Mouse (Mus musculus) c-Kit-positive CD71-negative TER-119-negative erythroid progenitor cells, embryonic 14.5 days (primary cell): ENCODE results near the gene Cdk14.
A peak's percentile ranks its signal among the peaks of the same experiment; 100 is the strongest.

Experiments used
- DNase-seq: peaks from one replicate; pipeline ENCODE4 v3.0.0-alpha.2; 2013; ENCODE audit warnings: low read depth

The Cdk14 gene

DNA sequence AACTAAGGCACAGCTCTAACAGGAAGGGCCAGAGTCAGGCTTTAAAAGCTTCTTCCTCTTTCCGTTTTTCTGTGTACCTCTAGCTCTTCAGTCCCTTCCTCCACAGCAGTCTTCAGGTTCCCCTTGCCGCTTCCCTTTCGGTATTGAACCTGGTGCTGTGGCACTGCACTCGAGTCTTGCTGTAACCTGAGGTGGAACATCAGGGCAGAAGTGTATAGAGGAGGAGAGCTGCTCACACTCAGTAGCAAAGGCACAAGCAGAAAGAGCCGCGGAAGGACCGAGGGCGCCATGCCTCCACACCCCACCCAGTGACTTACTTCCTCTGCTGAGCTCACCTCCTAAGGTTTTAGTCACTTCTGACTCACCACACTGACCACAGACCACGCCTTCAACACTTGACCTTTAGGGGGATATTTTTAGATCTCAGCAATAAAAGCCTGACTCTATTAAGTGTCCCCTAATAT, at the start of gene Cdk14:
TSS of gene Cdk14 (minus strand) at position 321 of the 464 bp plus-strand sequence.
- DNase-seq: peak; percentile 67

DNA sequence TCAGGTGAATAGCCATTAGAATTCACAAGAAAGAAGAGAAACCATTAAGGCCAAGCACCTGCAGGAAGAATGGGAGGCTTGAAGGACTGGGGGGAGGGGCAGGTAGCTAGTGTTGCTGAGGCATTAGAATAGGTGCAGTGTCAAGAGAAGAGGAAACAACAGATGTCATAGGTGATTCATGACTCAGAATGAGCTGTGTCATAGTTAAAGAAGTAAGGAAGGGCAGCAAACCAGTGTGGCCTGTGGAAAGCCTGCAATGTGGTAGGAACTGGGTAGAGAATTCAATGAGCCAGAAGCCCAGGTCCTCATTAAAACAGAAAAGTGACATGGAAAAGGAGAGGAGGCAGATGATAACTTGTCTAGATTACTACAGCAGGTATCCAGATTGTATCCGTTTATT, 45.1 kb upstream of the Cdk14 start:
- DNase-seq: no peak

DNA sequence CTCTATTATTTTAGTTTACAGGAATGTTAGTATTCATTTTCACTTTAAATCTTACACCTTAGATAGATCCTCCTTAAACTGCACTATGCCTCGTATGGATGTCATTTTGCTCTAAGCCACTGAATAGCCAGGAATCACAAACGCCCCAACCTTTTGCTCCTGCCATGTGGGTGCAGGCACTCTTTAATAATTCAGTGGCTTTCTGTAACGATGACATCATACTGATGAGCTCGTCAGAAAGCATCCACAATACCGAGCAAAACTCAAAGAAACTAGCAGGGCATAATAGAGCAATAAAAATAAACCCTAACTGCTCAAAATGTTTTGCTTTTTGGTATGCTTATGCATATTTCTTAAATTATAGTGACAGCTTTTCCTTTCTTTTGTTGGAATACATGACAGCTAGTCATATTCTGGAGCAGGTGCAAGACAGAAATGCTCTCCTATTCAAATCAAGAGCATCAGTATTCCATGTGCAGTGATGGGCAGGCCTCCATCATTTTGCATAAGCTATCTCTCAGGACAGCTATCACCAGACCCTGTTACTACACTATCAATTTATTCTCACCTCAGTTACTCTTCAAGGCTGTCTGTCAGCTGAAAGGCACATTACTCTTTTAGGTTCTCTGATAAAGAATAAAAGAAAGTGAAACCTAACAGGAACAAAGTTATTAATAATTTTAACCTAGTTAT, 11.8 kb upstream of the Cdk14 start:
- DNase-seq: no peak

DNA sequence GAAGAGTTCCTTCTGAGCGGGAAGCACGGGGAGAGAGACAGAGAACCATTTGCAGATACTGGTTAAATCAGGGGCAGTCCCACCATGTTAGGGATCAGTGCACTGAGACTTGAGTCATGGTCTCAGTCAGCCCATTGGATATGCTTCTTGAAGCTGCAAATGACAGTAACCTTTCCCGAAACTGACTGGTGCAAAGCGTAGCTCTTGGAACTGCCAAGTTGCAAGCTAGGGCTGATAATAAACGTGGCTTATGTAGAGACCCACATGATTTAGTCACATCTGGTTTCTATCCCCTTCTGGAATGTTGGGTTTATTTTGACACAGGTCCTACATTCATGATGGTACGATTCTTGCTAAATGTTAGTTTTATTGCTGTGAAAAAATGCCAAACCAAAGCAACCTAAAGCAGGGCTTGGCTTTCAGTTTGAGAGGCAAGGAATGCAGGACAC, 3.6 kb upstream of the Cdk14 start:
- no peak for DNase-seq

DNA sequence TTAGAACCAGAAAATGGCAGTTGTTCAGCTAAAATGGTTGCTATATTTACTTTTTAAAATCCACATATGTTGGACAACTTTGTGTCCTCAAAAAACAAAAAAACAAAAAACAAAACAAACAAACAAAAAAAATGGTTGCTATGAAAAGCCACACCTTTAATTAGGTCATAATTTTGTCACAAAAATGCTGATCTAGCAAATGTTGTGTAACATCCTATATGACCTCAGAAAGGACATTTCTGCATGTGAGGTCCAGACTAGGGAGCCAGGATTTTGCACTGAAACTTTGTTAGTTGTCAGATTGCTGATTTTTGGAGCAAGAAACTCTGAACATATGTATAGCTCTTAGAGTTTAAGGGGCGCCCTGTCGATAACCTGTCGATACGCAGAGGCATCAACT, 3.0 kb upstream of the Cdk14 start:
- no peak for DNase-seq

DNA sequence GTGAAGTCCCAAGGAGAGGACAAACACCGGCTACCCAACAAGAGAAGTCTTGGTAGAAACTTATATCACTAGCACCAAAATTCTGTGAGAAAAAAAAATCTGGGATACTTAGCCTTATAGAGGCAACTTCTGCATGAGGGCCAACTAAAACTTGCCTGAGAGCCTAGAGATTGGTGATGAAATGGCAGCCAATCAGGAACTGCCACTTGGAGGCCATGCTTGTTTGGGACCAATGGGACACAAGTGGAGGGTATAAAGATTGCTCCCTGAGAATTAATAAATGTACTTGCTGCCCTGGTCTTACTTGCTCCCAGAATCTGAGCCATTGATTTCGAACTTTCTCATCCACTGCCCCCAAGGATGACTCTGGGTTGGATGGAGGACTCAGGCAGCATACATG, 1.3 kb upstream of the Cdk14 start:
- DNase-seq: no peak

DNA sequence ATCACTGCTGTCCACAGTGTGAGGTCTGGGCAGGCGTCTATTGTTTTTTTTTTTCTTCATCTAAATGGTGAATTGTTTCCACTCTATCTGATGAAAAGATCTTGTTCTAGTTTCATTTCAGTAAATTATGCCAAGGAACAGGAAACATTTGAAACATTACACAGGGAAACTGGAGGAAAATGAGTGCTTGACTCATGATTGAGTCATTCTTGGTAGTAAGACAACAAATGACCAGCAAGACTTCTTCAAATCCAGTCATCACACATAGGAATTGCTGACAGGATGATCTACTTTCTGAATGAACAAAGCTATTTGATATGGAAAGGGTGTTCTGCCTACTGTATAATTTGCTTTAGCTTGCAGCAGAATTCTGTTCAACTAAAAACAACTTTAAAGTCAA, 859 bp downstream of the Cdk14 start:
- DNase-seq: peak; percentile 18

DNA sequence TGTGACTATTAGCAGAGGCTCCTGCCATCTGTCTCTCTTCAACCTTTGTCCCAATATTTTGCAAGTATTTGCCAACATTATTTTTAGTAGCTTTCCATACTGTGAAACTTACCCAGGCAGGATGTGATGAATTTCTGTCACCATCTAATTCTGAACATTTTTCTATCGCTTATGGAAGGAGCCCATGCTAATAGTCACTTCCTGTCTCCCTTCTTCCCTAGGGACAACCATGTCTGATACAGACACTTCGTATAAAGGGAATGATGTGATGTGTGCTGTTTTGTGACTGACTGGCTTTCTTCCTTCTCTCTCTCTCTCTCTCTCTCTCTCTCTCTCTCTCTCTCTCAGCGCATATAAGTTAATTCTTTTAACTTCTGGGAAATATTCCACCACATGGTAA, 5.3 kb downstream of the Cdk14 start:
- DNase-seq: no peak

DNA sequence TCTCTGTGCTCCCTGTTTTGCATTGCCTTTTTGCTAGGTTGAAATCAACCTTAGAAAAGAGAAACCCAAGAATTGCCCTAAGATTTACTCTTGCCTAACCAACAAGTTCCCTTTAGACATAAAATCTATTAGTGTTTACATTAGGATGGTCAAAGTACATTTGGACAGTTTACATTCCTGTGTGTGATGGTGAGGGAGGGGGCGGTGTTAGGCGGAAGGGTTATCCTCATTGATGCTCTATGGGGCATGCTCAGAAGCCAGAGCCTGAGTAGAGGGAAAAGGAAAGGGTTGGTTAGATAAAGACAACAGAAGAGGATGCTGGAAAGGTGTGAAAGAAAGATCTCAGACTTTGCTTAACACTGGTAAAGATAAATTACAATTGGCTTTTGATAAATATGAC, 8.2 kb downstream of the Cdk14 start:
- no peak for DNase-seq

DNA sequence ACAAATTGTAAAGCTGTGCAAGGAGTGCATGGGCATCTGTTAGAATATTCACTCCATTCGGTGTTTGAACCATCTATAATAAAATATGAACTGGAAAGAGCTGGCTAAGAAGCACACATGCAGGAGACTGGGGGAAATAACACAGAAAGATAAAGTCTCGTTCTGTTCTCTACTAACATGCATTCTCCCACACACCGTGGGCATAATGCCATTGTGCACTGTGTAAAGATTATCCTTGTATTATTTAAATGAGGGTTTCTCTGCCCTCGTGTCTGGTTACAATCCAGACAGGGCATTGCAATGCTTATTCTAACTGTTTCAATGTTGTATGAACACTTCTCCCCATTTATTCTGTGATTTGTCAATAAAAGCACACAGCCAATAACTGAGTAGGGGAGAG, 18.1 kb downstream of the Cdk14 start:
- DNase-seq: no peak

DNA sequence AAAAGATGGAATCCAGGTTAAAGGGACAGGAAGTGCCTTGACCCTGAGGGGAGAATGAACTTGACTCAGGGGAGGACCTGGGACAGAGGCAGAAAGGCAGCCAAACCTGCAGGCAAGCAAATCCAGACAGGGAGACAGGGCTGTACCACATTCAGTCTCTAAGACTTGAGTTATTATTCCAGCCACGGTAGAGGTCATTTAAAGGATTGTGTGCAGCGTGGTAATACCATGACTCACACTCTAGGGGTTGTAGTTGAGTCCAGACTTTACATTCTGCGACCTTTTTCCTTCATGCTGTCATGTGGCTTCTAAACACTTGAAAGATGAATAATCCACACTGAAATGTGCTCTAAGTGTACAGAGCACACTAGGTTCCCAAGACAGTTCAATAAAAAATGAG, 27.3 kb downstream of the Cdk14 start:
- DNase-seq: no peak

DNA sequence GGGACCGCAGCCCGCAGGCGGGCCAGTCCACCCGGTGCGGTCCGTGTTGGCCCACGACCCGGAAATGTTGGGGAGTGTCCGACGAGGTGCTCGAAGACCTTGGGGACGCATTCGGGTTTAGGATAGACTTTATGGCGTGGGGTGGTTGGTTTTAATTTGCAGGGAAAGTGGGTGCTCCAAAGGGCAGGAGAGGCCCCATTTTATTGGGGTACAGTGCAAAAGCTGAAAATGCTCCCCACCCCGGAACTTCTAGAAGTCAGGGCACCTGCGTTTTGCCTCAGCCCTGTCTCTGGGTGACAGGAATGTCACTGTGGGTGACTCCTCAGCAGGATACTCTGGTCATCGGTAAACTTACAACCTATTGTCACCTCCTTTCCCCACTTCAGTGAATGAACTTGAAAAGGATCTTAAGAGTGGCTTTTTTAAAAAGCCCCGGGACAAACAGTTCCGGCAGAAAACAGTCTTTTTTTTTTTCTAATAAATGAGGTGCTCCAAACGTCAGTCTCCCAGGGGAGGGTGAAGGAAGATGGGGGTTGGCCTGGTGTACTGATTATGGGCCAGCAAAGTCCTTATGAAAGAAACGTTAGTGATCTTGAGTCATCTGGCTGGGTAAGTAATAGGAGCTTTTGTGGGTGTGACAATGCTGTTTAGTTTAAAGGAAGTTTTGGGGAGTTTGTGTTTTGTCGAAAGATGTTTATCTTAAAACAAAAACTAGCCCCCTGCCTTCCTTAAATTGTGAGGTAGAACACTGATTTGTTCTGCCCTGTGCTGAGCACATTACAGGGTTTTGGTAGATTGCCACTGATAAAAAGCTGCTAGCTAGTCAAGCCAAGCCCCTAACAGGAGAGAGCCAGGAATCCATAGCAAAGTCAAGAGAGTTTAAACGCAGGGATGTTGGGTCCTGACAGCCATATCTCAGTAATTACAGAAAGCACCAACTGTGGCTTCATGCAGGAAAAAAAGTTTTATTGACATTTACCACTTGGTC, 39.1 kb downstream of the Cdk14 start:
- no peak for DNase-seq

DNA sequence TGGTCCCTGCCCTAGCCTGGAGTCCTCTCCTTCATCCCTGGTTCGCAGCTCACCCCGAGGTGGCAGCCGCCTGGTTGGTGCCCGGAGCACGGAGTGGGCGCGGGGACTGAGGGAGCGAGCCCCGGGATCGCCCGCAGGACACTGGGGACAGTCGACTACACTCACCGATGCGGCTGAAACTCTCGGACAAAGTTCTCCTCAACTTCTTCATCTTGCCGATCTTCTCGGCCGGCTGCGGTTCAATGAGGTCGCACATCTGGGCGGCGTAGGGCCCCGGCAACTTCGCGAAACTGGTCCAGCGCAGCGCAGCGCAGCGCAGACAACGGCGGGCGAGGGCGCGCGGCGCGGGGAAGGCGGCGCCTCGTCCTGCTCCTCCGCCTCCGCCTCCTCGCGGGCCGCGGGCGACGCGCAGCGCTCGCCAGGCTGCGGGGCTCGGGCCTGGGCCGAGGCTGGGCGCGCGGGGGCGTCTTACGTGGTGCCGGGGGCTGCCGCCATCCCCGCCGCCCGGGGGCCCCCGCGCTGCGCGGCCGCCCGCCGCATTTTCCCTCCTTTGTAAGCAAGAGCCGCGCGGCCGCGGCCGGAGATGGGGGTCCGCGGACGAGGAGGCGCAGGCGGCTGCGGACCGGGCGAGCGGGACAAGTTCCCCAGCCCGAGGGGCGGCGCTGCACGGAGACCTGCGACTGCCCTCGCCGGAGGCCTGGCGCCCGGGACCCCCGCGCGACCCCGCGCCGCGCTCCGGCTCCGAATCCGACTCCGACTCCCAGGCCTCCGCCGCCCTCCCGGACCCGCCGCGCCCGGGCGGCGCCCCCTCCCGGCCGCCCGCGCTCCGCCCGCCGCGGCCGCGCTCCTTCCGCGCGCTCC, 40.0 kb downstream of the Cdk14 start:
- DNase-seq: no peak

DNA sequence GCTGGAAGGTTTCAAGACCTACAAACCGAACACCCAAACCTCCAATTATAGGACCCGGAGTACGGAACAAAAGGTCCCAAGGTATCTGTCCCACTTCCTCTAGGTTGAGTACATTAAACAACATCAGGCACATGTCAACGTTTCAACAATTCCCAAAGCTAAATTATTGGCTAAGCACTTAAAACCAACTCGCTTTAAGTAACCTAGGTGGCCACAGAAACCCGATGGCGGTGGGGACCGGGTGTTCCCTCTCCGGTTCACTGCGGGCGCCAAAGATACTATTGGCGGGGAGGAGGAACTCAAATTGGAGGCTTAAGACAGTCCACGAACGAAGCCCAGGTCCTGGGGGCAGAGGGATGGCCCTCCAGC, 40.6 kb downstream of the Cdk14 start:
- no peak for DNase-seq

DNA sequence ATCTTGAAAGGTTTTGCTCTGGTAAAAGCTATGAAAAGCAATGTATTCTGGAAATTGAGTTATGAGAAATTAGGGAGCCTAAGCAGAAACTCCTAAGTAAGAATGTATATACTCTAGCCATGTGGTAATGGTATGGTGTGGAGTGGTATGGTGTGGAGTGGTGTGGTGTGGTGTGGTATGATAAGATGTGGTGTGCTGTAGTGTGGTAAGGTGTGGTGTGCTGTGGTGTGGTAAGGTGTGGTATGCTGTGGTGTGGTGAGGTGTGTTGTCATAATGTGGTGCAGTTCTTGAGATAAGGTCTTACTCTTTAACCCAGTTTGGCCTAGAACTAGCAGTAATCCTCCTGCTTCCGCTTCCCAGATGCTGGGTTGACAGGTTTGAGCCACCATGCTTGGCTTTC, 45.7 kb downstream of the Cdk14 start:
- DNase-seq: no peak

DNA sequence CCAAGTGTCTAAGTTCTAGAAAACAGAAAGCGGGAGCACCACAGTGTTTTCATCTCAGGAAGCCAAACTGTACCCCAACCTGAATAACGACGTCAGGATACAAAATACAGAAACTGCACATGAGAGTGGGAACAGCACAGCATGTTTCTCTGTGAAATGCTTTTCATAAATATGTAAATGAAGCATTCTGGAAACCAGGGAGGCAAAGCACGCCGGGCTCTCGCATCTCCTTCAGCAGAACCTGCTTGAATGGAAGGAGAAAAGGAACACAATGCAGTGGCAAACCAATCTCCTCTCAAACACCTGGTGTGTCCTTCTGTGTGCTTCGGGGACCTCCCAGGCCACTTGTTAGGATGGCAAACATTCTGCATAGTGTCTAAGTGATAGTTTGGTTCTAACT, 46.6 kb downstream of the Cdk14 start:
- DNase-seq: no peak

DNA sequence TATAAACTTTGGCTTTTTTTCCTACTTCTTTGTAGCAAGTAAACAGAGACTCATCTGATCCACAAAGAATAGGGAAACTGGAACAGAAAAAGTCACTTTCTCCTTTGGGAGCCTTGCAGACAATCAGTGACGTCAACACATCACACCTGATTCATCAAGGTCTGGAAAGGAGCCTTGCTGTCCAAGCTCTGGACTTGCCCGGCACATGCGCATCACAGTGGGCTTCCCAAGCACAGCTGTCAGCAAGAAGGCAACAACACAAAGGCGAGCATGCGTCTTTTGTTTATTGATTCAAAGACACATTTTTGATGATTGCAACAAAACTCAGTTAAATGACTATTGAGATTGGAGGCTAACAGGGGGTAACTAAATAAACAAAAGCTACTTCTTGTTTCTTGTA, 47.2 kb downstream of the Cdk14 start:
- DNase-seq: no peak

DNA sequence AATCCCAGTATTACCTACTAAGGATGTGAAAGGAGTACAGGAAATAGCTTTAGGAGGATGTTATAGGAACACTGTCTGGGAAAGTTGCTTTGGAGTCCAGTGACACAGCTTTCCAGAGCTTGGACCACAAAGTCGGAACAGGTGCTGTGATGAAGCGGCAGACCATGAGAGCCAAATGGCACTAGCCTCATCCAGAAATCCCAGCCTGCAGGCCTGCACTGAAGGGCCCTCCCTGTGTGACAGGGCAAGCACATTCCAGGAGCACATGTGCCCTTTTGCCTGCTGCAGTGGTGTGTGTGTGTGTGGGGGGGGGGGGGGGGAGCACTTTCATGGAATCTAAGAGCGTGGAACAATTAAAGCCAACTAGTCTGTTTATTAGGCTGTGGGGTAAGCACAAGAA, 47.8 kb downstream of the Cdk14 start:
- no peak for DNase-seq

DNA sequence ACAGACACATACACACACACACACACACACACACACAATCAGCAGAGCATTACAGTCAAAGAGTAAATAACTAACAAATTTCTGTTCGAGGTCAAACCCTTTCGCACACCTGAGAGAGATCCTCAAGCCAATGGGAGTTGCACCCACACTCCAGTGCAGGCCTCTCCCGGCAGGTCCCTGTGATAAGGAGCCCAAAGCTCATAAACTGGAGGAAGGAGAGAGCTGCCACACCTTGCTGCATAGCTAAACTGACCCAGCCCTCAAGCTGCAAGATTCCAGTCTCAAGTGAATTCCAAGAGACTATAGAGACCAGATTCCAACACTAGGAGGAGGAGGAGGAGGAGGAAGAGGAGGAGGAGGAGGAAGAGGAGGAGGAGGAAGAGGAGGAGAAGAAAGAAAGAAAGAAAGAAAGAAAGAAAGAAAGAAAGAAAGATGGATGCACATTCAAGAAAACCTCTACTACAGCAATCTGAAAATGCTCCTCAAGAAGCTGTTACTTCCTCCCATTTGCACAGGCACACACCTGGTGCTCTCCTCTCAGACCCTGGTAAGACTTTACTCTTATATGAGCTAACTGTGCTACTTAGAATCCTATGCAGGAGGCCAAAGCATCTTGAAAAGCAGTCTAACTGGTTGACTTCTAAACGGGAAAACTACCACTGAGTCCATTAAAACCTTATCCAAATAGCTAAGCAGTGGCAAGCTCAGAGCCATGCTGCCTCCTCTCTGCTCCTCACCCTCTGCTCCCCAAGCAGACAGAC, 49.6 kb downstream of the Cdk14 start:
- DNase-seq: no peak

DNA sequence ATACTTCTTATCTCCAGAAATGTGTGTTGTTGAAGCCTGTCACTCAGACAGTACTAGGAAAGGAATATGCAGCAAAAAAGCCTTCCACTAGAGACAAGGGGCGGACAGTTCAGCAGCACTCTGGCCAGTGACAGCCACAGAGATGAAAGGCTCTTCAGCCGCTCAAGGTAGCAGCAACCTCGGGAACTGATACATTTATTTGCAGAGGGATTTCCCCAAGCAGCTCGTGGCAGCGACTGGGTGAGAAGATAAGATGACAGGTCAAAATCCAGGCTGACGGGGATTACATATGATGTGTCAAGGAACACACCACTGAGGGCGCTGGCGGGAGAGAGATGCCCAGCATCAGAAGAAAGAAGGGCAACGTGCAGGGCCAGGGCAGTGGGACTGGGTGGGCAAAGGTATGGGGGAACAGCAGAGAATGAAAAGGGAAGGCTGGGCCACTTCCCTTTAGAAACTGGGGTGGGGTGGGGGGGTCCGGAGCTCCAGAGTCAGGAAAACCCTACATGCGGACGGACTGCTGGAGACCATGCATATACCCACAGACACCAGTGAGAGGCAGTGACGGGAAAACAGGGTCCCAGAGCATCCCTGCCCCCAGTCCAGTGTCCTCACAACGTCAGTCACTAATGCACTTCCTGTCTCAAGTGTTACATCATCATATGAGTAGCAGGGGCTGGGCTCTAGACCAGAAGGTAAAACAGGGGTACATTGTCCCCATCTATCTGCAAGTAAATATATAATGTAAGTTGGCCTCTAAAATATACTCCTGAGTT, 51.5 kb downstream of the Cdk14 start:
- no peak for DNase-seq

DNA sequence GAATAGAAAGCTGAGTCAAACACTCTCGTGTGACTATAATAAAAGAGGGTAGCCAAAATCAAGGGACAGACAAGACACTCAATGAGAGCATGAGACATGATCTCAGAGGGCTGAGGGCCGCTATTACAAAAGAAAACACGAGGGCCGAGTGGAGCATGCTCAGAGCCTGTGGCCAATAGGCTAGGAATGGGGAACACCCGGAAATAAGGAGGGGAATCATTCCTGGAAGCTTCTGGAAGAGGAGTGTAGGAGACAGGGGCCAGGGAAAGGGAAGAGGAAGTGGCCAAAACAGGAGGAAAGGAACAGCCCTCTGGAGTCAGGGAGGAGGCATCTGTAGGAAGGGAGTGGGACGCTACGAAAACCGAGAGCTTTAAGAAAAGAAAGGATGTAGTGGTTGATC, 52.6 kb downstream of the Cdk14 start:
- no peak for DNase-seq
